Mouse (Mus musculus): ENCODE measurements around the gene Styx.
"Not testable (repeated sequence)": the region's sequence is repeated elsewhere in the genome, so short reads cannot be mapped to it uniquely, and the experiment has no call there.

The Styx gene

GRCm38 (mm10) chr14:45364211-45365195, 13.6 kb downstream of the Styx start:
- no peak for DNase-seq (ENCODE audit: low spot score)

GRCm38 (mm10) chr14:45365196-45365587, 14.3 kb downstream of the Styx start:
- DNase-seq (ENCODE audit: low spot score): no peak

GRCm38 (mm10) chr14:45378771-45379170, 27.9 kb downstream of the Styx start:
- no peak for DNase-seq (ENCODE audit: low spot score)

GRCm38 (mm10) chr14:45380756-45381155, 29.9 kb downstream of the Styx start:
- DNase-seq (ENCODE audit: low spot score): no peak

- DNase-seq (ENCODE audit: low spot score): no peak
These were observed 32.0 kb downstream of the Styx start for GRCm38 (mm10) chr14:45382912-45383311.

GRCm38 (mm10) chr14:45385596-45385995, 34.7 kb downstream of the Styx start:
- no peak for DNase-seq (ENCODE audit: low spot score)

- no peak for DNase-seq (ENCODE audit: low spot score)
These were observed 36.6 kb downstream of the Styx start for GRCm38 (mm10) chr14:45387480-45387879.

GRCm38 (mm10) chr14:45388345-45389181, 37.7 kb downstream of the Styx start:
- peak; percentile 90 for DNase-seq (ENCODE audit: low spot score)

- no peak for DNase-seq (ENCODE audit: low spot score)
These were observed 38.3 kb downstream of the Styx start for GRCm38 (mm10) chr14:45389194-45389593.

GRCm38 (mm10) chr14:45399836-45400235, 48.9 kb downstream of the Styx start:
- DNase-seq (ENCODE audit: low spot score): no peak

GRCm38 (mm10) chr14:45403651-45404050, 52.8 kb downstream of the Styx start:
- DNase-seq (ENCODE audit: low spot score): no peak

- DNase-seq (ENCODE audit: low spot score): not testable (repeated sequence)
These were observed 53.9 kb downstream of the Styx start, which contains the start of gene Gnpnat1 for GRCm38 (mm10) chr14:45404813-45405212. TSS of gene Gnpnat1 (minus strand) at chr14:45404913.

GRCm38 (mm10) chr14:45416265-45416664, 65.4 kb downstream of the Styx start:
- DNase-seq (ENCODE audit: low spot score): no peak

GRCm38 (mm10) chr14:45418553-45418952, 67.7 kb downstream of the Styx start:
- no peak for DNase-seq (ENCODE audit: low spot score)

- no peak for DNase-seq (ENCODE audit: low spot score)
These were observed 68.4 kb downstream of the Styx start for GRCm38 (mm10) chr14:45419323-45419722.

GRCm38 (mm10) chr14:45422371-45422770, 71.5 kb downstream of the Styx start:
- DNase-seq (ENCODE audit: low spot score): no peak

GRCm38 (mm10) chr14:45423220-45423619, 72.3 kb downstream of the Styx start:
- no peak for DNase-seq (ENCODE audit: low spot score)

GRCm38 (mm10) chr14:45430066-45430842, 79.4 kb downstream of the Styx start:
- no peak for DNase-seq (ENCODE audit: low spot score)

- no peak for DNase-seq (ENCODE audit: low spot score)
These were observed 81.1 kb downstream of the Styx start for GRCm38 (mm10) chr14:45432003-45432402.

- no peak for DNase-seq (ENCODE audit: low spot score)
These were observed 83.3 kb downstream of the Styx start for GRCm38 (mm10) chr14:45434220-45434619.

GRCm38 (mm10) chr14:45438250-45438930, 87.5 kb downstream of the Styx start:
- DNase-seq (ENCODE audit: low spot score): no peak
